Mouse (Mus musculus) fibroblast of lung, adult 2 months (primary cell): ENCODE results near the gene Azin2.

Experiments used
- DNase-seq: peaks from one replicate; pipeline ENCODE4 v3.0.0-alpha.2; 2011; ENCODE audit warnings: low read depth

Gene Azin2

GRCm38 (mm10) chr4:128896667-128897066 lies 65.6 kb downstream of the Azin2 start:
- DNase-seq, result no peak

GRCm38 (mm10) chr4:128895841-128896240 lies 66.4 kb downstream of the Azin2 start:
- no peak for DNase-seq

GRCm38 (mm10) chr4:128894112-128894511 lies 68.1 kb downstream of the Azin2 start:
- DNase-seq, result no peak

GRCm38 (mm10) chr4:128892188-128892587 lies 70.1 kb downstream of the Azin2 start:
- no peak for DNase-seq

- DNase-seq, result no peak
These were observed 70.5 kb downstream of the Azin2 start for GRCm38 (mm10) chr4:128891746-128892145.

GRCm38 (mm10) chr4:128891157-128891556 lies 71.1 kb downstream of the Azin2 start:
- no peak for DNase-seq

GRCm38 (mm10) chr4:128889752-128890630 lies 72.3 kb downstream of the Azin2 start:
- DNase-seq, result no peak

GRCm38 (mm10) chr4:128888436-128888990 lies 73.7 kb downstream of the Azin2 start:
- no peak for DNase-seq

GRCm38 (mm10) chr4:128887641-128888091 lies 74.6 kb downstream of the Azin2 start:
- DNase-seq, result no peak

GRCm38 (mm10) chr4:128887026-128887425 lies 75.2 kb downstream of the Azin2 start:
- DNase-seq, result no peak

GRCm38 (mm10) chr4:128886571-128886970 lies 75.7 kb downstream of the Azin2 start:
- no peak for DNase-seq

GRCm38 (mm10) chr4:128885540-128885939 lies 76.7 kb downstream of the Azin2 start:
- DNase-seq, result no peak

GRCm38 (mm10) chr4:128884711-128885095 lies 77.5 kb downstream of the Azin2 start:
- no peak for DNase-seq

GRCm38 (mm10) chr4:128883801-128884710 lies 78.2 kb downstream of the Azin2 start:
- no peak for DNase-seq

- peak; percentile 39 for DNase-seq
These were observed 78.9 kb downstream of the Azin2 start, which contains the start of gene Trim62 for GRCm38 (mm10) chr4:128883379-128883781. Trim62 (plus strand) TSS chr4:128883580.
